Mouse (Mus musculus) midbrain, embryonic 14.5 days (tissue): ENCODE data around the gene Myl3. TPM values are rescaled to one million over a fixed set of nuclear protein-coding genes. Genes with fewer than 3 reads are reported as not detected.

Source experiments
- ATAC-seq: fragments of 200-750 bp; cut with Nextera tagmentation; 2 replicates; pipeline ENCODE4 v1.8.0; 2017; ENCODE audit warnings: moderate number of reproducible peaks, moderate library complexity; ENCODE audit not compliant: low FRiP score, low TSS enrichment
- DNase-seq: peaks from one replicate; pipeline ENCODE4 v3.0.0-alpha.2; 2015
- H3K27ac ChIP-seq: fragments of 300-500 bp; sonication (generic); replicated peaks from 2 replicates; pipeline ENCODE4 v1.5.1; 2014; ENCODE audit warnings: mild to moderate bottlenecking, low read depth, low read length, moderate library complexity
- H3K27me3 ChIP-seq: fragments of 300-500 bp; sonication (generic); 2 replicates; pipeline ENCODE4 v1.6.1; 2014; ENCODE audit warnings: low read length, control low read depth, mixed read lengths; ENCODE audit not compliant: control insufficient read depth, insufficient read depth
- H3K36me3 ChIP-seq: fragments of 300-500 bp; sonication (generic); 2 replicates; pipeline ENCODE4 v1.6.1; 2014; ENCODE audit warnings: low read length, control low read depth; ENCODE audit not compliant: control insufficient read depth, insufficient read depth
- H3K4me1 ChIP-seq: fragments of 300-500 bp; sonication (generic); 2 replicates; pipeline ENCODE4 v1.6.1; 2014; ENCODE audit warnings: mild to moderate bottlenecking, antibody characterized with exemption, low read length, control low read depth; ENCODE audit not compliant: control insufficient read depth, insufficient read depth
- H3K4me2 ChIP-seq: fragments of 300-500 bp; sonication (generic); 2 replicates; pipeline ENCODE4 v1.6.1; 2014; ENCODE audit warnings: mild to moderate bottlenecking, low read length, moderate library complexity
- H3K4me3 ChIP-seq: fragments of 300-500 bp; sonication (generic); replicated peaks from 2 replicates; pipeline ENCODE4 v1.5.1; 2014; ENCODE audit warnings: low read depth, low read length
- H3K9ac ChIP-seq: fragments of 300-500 bp; sonication (generic); replicated peaks from 2 replicates; pipeline ENCODE4 v1.6.1; 2014; ENCODE audit warnings: mild to moderate bottlenecking, low read length, moderate library complexity
- H3K9me3 ChIP-seq: fragments of 300-500 bp; sonication (generic); 2 replicates; pipeline ENCODE4 v1.6.1; 2016; ENCODE audit warnings: low read length, control low read depth, mixed read lengths; ENCODE audit not compliant: control insufficient read depth
- WGBS: fragments of 180-500 bp; shearing (Covaris S2); extraction: QIAGEN DNeasy Blood & Tissue Kit; methylation state at CpG from one replicate; pipeline ENCODE4 v1.1.7; 2014; 5-methylcytosine and 5-hydroxymethylcytosine counted together
- polyA plus RNA-seq: library from polyadenylated mRNA; unstranded; fragments of >200 nt; fragmentation: Nextera tagmentation; extraction: Ambion mirVana; gene quantifications from 2 replicates; pipeline ENCODE4 v1.2.1, GENCODE M21; 2014

The Myl3 gene
- polyA plus RNA-seq, 1 experiment from 2014 or later: 0.25 TPM

GRCm38 (mm10) chr9:110759265-110759664 is 17.6 kb downstream of the Myl3 start:
- ATAC-seq (no peak), DNase-seq (peak; percentile 57)
- H3K27ac ChIP-seq: no peak overlapping the region
- no peaks in the 10 kb centered on the region for H3K9me3 ChIP-seq
- 64% methylated on average over 2 of the region's 2 CpGs for WGBS
- H3K36me3 ChIP-seq: no peaks in the 10 kb centered on the region
- no peak overlapping the region for H3K4me2 ChIP-seq
- H3K4me1 ChIP-seq: no peaks in the 10 kb centered on the region
- H3K27me3 ChIP-seq: no peaks in the 10 kb centered on the region
- H3K4me3 ChIP-seq: no peak overlapping the region
- no peak overlapping the region for H3K9ac ChIP-seq

- 85% methylated on average over 8 of the region's 8 CpGs for WGBS
- no peak overlapping the region for H3K4me2 ChIP-seq
- no peaks in the 10 kb centered on the region for H3K4me1 ChIP-seq
- no peaks in the 10 kb centered on the region for H3K9me3 ChIP-seq
- H3K36me3 ChIP-seq: no peaks in the 10 kb centered on the region
- DNase-seq (no peak), ATAC-seq (no peak)
- H3K27ac ChIP-seq: no peak overlapping the region
- H3K9ac ChIP-seq: no peak overlapping the region
- no peak overlapping the region for H3K4me3 ChIP-seq
- no peaks in the 10 kb centered on the region for H3K27me3 ChIP-seq
Measured at GRCm38 (mm10) chr9:110760886-110761285, 19.2 kb downstream of the Myl3 start.

- H3K9ac ChIP-seq: no peak overlapping the region
- no peak overlapping the region for H3K4me3 ChIP-seq
- H3K36me3 ChIP-seq: no peaks in the 10 kb centered on the region
- ATAC-seq: no peak
- 75% methylated on average over 10 of the region's 10 CpGs for WGBS
- H3K27ac ChIP-seq: no peak overlapping the region
- no peaks in the 10 kb centered on the region for H3K4me1 ChIP-seq
- H3K9me3 ChIP-seq: no peaks in the 10 kb centered on the region
- DNase-seq: no peak
- no peaks in the 10 kb centered on the region for H3K27me3 ChIP-seq
- no peak overlapping the region for H3K4me2 ChIP-seq
Measured at GRCm38 (mm10) chr9:110762763-110763162, 21.1 kb downstream of the Myl3 start.

GRCm38 (mm10) chr9:110763405-110763804 is 21.7 kb downstream of the Myl3 start:
- 76% methylated on average over 2 of the region's 2 CpGs for WGBS
- Histone ChIP-seq H3K27ac (no peak overlapping the region), H3K9me3 (no peaks in the 10 kb centered on the region), H3K4me2 (no peak overlapping the region), H3K36me3 (no peaks in the 10 kb centered on the region), H3K4me3 (no peak overlapping the region), H3K9ac (no peak overlapping the region), H3K4me1 (no peaks in the 10 kb centered on the region), H3K27me3 (no peaks in the 10 kb centered on the region)
- DNase-seq (no peak), ATAC-seq (no peak)

- Histone ChIP-seq H3K4me3 (no peak overlapping the region), H3K27me3 (no peaks in the 10 kb centered on the region), H3K4me1 (no peaks in the 10 kb centered on the region), H3K36me3 (no peaks in the 10 kb centered on the region), H3K9ac (no peak overlapping the region), H3K9me3 (no peaks in the 10 kb centered on the region), H3K27ac (no peak overlapping the region), H3K4me2 (no peak overlapping the region)
- ATAC-seq: no peak
- 94% methylated on average over 10 of the region's 10 CpGs for WGBS
- no peak for DNase-seq
Measured at GRCm38 (mm10) chr9:110772336-110772735, 30.7 kb downstream of the Myl3 start.

GRCm38 (mm10) chr9:110774403-110775268 is 33.0 kb downstream of the Myl3 start:
- WGBS: 82% methylated on average over 15 of the region's 15 CpGs
- Histone ChIP-seq H3K27ac (no peak overlapping the region), H3K4me1 (no peaks in the 10 kb centered on the region), H3K27me3 (no peaks in the 10 kb centered on the region), H3K9ac (no peak overlapping the region), H3K4me2 (no peak overlapping the region), H3K36me3 (no peaks in the 10 kb centered on the region), H3K9me3 (no peaks in the 10 kb centered on the region), H3K4me3 (no peak overlapping the region)
- DNase-seq: no peak
- no peak for ATAC-seq

GRCm38 (mm10) chr9:110775269-110776022 is 33.8 kb downstream of the Myl3 start:
- Histone ChIP-seq H3K36me3 (no peaks in the 10 kb centered on the region), H3K9ac (no peak overlapping the region), H3K27me3 (no peaks in the 10 kb centered on the region), H3K27ac (no peak overlapping the region), H3K4me2 (no peak overlapping the region), H3K9me3 (no peaks in the 10 kb centered on the region), H3K4me3 (no peak overlapping the region), H3K4me1 (no peaks in the 10 kb centered on the region)
- DNase-seq: no peak
- no peak for ATAC-seq
- 84% methylated on average over 10 of the region's 10 CpGs for WGBS

GRCm38 (mm10) chr9:110778100-110778499 is 36.4 kb downstream of the Myl3 start:
- no peaks in the 10 kb centered on the region for H3K4me1 ChIP-seq

More at GRCm38 (mm10) chr9:110778100-110778499, 36.4 kb downstream of the Myl3 start:
- Histone ChIP-seq H3K4me2 (no peak overlapping the region), H3K27ac (no peak overlapping the region), H3K9ac (no peak overlapping the region), H3K27me3 (no peaks in the 10 kb centered on the region), H3K9me3 (no peaks in the 10 kb centered on the region), H3K36me3 (no peaks in the 10 kb centered on the region), H3K4me3 (no peak overlapping the region)
- DNase-seq (peak; percentile 5), ATAC-seq (no peak)
- 84% methylated on average over 1 of the region's 1 CpGs for WGBS
